Mouse (Mus musculus) mesoderm, embryonic 11.5 days (tissue): ENCODE data around the gene Arhgef28.
A peak's percentile ranks its signal among the peaks of the same experiment; 100 is the strongest.

Experiments
- DNase-seq: peaks from one replicate; pipeline ENCODE4 v3.0.0-alpha.2; 2012; ENCODE audit warnings: low read depth, low spot score

Gene Arhgef28

DNA sequence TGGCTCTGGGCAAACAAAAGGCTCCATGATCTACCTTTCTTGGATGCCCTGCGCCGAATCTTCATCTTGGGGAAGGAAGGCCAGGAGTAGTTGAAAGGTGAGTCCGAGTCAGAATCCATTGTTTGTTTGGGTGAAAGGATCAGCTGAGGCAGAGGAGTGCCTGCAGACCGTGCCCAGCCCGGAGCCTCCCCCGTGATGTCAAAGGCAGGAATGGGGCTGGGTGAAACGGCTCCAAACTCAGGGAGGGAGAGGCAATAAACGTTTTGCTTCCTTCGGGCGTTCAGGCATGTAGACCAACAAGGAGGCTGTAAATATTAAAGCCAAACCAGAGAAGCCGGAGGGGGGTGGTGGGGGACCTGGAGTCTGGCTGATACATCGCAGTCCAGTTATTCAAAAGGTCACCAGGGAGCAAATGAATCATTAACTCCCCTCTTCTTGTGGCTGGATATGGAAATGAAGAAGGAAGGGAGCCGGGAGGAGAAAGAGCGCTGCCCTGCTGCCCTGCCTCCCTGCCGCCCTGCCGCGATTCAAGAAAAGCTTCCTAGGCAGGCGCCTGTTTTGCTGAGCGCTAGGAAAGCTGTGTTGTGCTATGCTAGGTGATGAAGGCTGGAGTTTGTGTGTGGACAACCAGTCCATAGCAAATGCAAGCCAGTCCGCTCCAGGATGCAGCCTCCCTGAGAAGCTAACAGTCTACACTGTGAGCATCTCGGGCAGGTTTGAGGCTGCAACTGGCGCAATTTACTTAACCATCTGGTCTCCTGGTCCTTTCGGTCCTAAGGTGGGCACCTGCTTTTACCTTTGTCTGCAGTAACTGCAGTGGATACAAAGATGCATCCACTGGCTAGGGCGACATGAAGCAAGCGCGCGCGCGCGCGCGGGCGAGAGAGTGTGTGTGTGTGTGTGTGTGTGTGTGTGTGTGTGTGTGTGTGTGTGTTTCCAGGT is 190.0 kb downstream of the Arhgef28 start:
- DNase-seq: peak; percentile 61

DNA sequence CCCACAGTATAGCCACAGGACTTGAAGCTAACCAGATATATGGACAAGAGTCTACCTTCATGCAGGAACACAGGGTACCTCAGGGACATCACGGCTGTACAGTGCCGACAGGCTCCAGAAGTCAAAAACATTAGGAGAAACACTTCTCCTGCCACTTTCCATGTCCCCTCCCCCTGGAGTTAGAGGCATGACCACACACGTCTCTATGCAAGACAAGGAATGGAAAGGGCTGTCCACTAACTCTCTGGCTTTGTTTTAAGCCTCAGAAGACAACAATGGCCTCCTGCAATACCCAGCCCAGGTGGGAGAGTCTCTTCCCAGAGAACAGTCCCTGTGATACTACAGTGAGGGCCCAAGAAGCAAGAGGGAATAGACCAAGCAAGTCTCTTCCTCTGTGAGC is 191.3 kb downstream of the Arhgef28 start:
- no peak for DNase-seq

GRCm38 (mm10) chr13:98013715-98014114 is 192.5 kb downstream of the Arhgef28 start:
- no peak for DNase-seq

GRCm38 (mm10) chr13:98011931-98012341 is 194.3 kb downstream of the Arhgef28 start:
- DNase-seq: no peak

- DNase-seq: no peak
Measured at GRCm38 (mm10) chr13:98009070-98009469, 197.2 kb downstream of the Arhgef28 start.

DNA sequence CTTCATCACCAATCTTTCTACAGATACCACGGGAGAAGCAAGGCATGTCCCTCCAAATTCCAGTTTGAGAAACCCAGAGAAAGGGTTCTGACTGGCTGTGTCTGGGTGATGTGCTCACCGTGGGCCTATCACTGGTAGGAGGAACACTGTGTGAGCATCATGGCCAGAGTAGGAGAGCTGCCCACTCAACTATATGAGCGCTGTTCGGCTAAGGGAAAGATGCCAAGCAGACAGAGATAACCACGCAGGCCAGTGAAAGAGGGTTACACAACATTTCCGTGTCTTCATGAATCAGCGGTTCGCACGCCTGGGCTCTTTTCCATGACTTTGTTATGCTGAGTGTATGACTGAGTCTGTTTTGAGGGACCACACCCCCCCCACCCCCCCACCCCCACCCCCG is 197.7 kb downstream of the Arhgef28 start:
- DNase-seq: no peak

DNA sequence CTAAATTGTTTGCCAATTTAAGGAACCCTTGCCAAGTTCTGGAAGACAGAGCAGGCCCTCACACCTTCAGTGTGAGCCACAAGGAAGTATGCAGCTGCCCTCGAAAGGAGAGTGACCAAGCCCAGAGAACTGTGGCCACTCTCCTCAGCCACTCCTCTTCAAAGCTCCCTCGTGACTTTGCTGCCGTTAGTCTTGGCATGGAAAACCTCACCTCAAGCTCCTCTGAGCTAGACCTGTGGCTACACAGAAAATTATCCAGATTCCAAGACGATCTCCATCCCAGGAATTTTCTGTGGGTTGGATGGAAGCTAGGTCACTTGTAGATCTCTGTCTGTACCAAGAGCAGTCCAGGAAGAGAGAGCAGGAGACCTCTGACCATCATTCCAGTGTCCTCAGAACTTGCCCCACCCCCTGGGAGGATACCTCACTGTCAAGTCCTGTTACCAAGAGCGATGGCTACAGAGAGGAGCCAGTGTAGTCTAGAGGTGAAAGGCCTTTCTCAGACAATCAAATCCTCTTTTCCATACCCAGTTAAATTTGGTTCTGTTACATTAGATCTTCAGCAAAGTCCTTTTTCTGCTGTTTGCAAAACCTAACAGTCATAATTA is 200.5 kb downstream of the Arhgef28 start:
- no peak for DNase-seq

DNA sequence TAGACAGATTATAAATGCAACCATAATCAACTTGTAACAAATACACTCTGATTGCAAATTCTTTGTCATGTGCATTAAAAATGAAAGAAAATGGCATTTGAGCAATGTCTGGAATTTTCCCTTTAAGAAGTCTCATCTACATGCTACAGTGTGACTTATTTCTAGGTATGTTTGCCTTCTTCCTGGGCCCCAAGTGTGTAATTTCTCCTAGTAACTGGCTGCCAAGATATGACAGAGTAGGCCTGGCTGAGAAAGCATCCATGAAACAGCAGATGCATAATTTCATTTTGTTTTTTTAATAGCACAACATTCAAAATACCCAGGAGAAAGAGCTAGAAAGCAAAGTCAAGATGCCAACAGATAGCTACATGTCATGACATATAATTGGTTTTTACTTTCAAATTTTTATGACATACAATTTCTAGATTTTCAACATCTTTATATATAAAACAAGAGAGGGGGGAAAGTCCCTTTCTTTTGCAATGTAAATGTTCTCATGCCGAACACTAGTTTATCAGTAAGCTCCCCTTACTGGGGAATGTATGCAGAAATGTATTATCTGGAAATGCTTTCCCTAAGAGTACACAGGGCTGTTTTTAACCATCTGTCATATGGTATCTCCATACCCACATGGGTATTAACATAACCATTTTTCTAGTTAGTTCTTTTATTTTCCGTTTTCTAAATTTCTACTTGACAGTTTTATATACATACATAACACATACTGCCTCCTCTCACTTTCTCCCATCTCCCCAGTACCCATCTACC is 201.4 kb downstream of the Arhgef28 start:
- DNase-seq: no peak

DNA sequence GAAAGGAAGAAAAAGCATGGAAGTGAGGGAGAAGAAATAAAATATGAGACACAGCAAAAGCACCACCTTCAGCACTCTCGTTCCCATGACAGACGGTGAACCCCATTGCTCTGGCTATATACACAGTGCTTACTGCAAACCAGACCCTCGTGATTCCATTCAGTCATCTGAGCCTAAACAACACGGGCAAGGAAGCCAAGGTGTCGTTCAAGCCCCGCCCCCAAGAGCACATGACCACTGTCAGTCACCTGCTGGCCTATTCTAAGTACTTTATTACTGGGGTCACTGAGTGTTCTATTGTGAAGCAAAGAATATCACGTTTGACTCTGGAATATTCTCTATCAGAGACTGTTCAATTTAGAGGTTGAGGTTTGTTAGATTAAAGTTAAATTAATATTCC is 202.5 kb downstream of the Arhgef28 start:
- DNase-seq: no peak

DNA sequence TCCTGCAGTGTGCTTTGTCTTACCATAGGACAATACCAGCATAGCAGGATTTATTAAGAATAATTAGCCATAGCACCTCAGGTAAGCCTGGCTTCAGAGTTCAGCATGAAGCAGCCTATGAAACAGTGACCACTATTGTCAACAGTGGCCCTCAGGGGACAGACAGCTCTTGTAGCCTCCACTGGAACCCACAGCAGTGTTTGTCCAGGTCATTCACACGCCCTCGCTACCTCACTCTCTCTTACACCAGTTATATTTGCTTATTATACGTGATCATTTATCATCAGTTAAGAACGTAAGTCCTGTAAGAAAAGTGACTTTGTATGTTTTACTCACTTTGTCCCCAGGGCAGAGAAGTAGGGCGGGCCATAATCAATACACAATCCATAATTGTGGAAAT is 203.6 kb downstream of the Arhgef28 start:
- DNase-seq: no peak

DNA sequence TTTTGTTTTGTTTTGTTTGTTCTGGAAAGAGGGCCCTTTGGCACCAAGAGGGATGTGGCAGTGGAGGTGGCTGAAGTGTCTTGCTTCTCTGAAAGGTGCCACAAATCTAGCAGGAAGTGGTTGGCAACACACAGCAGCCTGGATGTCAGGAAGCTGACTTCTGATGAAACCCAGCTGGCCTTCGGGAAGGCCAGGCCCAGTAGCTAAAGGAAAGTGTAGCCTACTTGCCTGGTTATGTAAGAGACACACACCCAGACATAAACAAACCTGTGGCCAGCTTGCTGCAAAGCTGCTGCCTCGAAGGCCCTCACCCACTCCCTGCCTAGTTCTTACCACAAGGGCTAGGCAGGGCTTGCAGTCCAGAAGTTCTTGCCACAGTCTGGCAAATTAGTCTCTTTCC is 204.1 kb downstream of the Arhgef28 start:
- DNase-seq: no peak

- no peak for DNase-seq
Measured at GRCm38 (mm10) chr13:98001719-98002118, 204.5 kb downstream of the Arhgef28 start.

DNA sequence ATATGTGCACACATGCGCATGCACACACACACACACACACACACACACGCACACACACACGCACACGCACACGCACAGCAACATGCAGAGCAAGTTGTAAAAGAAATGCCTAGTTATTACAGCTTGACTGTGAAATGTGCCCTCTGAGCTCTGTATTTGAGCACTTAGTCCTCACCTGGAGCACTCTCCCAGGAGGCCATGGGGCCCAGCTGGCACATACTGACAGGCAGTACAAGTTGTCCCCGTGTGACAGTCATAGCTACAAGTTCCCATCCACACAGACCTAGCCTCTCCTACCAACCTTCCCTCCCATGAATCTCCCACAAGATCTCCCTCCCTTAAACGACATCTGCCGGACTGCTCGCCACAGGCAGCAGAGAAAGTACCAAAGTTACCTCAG is 205.4 kb downstream of the Arhgef28 start:
- no peak for DNase-seq

- no peak for DNase-seq
Measured at GRCm38 (mm10) chr13:97999130-97999529, 207.1 kb downstream of the Arhgef28 start.

GRCm38 (mm10) chr13:97998570-97998969 is 207.7 kb downstream of the Arhgef28 start:
- DNase-seq: peak; percentile 76

DNA sequence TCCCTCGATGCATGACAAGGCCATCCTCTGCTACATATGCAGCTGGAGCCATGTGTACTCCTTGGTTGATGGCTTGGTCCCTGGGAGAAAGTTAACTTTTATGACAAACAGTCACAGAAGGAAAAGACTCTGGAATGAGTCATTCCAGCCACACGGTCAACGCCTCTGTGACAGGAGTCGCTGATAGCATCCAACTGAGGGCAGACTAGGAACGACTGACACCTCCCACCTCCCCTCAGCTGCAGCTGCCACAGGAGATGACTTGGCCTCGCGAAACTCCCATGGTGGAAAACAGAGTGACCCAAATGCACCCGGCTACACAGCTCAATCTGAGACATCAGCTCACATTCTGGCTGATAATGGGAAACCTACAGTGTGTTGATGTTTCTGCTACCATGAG is 215.3 kb downstream of the Arhgef28 start:
- DNase-seq: no peak

GRCm38 (mm10) chr13:97988796-97989195 is 217.4 kb downstream of the Arhgef28 start:
- no peak for DNase-seq

- no peak for DNase-seq
Measured at GRCm38 (mm10) chr13:97986691-97987090, 219.5 kb downstream of the Arhgef28 start.

- DNase-seq: no peak
Measured at GRCm38 (mm10) chr13:97977104-97977503, 229.1 kb downstream of the Arhgef28 start.

- no peak for DNase-seq
Measured at GRCm38 (mm10) chr13:97976642-97977041, 229.6 kb downstream of the Arhgef28 start.

DNA sequence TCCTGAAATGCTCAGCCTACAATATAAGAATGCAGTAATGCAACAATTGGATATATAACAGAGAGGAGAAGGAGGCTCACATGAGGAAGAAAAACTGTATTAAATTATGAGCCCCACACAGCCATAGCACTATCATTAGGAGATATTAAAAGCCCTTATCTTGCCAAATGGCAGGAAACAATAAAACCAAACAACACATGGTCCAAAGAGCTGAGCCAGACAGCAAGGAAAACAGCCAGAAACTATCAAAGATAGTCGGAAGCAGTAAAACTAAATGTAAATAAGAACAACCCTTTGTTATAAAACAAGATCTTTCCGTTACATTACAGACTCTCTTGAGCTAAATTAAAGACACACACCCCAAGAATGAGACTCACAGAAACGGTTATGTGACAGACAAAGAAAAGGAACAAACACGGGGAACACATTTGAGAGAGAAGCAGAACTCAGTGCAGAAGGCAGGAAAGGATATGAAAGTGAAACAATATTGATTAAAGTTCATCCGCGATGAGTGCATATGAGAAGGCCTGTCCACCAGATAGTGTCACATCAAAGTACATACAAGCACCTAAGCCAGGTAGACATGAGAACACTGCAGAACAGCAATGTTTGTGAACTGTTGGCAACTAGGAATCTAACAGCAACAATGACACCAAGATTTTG is 231.6 kb downstream of the Arhgef28 start:
- DNase-seq: no peak

- no peak for DNase-seq
Measured at GRCm38 (mm10) chr13:97973915-97974314, 232.3 kb downstream of the Arhgef28 start.
